Mouse (Mus musculus): ENCODE measurements around the gene Micall1.

Gene Micall1

GRCm38 (mm10) chr15:79097135-79097534 lies 11.6 kb upstream of the Micall1 start:
- no peak for DNase-seq (ENCODE audit: low read depth, low spot score)

DNA sequence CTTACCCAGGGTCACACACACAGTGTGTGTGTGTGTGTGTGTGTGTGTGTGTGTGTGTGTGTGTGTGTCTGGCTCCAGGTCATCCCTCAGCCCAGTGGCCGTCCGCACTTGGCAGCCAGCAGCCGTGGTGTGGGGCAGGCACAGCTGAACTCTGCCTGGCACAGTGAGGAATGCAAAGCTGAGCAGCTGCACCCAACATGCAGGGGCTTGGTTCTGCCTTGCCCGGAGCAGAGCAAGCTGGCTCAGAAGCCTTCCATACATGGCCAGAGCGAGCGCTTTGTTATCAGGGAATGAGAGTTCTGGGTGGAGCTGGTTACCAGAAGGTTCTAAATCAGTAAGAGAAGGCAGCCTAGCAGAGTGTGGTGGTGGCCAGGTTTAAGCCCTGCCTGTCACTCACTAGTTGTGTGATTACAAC lies 11.1 kb upstream of the Micall1 start:
- DNase-seq (ENCODE audit: low read depth, low spot score), result no peak

DNA sequence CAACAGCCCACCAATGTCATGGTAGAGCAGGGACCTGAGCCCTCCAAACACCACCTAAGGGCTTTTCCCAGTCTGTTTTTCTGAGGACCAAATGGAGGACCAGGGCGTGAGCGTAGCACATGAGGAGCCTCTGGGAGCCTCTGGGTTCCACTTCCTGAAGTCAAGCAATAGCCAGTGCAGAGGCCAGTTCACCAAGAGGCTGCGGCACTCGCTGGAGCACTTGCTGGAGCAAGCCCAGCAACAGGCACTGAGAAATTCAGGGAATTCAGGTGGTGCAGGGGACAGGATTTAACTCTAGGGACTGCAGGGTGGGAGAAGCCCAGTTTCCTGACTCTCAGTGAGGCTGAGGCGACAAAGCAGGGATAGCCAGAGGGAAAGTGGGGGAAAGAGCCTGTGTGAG lies 10.5 kb upstream of the Micall1 start:
- no peak for DNase-seq (ENCODE audit: low read depth, low spot score)

GRCm38 (mm10) chr15:79098868-79099267 lies 9.8 kb upstream of the Micall1 start:
- DNase-seq (ENCODE audit: low read depth, low spot score), result no peak

- DNase-seq (ENCODE audit: low read depth, low spot score), result no peak
These were observed 9.2 kb upstream of the Micall1 start for GRCm38 (mm10) chr15:79099456-79099855.

- no peak for DNase-seq (ENCODE audit: low read depth, low spot score)
These were observed 8.3 kb upstream of the Micall1 start for GRCm38 (mm10) chr15:79100391-79100790.

DNA sequence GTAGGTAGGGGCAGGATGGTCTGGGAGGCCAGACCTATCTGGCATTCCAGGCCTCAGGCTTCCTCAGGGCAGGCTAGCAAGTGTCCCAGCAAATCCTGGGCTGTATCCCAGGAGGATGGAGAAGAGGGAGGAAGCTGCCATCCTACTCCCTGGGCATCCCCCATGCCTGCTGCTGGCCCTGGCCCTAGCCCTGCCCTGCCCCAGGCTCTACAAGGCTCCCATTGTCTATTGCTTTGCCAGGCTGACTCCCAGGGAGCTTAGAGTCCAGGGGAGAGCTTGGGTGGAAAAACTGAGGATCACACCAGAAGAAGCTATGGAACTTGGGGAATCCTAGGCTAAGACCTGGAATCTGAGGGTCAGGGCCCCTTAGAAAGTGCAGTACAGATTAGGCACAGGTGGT lies 7.2 kb upstream of the Micall1 start:
- no peak for DNase-seq (ENCODE audit: low read depth, low spot score)

DNA sequence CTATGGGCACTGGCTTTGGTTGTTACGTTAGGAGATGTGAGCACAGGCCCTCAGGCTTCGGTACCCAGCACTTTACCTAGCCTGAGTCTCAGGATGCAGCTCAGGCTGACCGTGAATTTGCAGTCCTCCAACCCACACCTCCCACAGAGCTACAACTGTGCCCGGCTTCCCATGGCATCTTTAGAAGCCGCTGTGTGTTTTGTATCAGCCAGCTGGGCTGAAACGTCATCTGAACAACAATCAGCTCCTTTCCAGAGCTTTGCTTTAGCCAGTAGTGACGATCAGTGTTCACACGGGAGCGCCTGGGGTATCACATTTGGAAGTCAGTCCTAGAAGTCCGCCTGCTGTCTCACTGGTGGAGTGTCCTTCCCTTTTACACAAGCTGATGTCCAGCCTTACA lies 5.4 kb upstream of the Micall1 start:
- DNase-seq (ENCODE audit: low read depth, low spot score), result no peak

- DNase-seq (ENCODE audit: low read depth, low spot score), result no peak
These were observed 2.9 kb upstream of the Micall1 start for GRCm38 (mm10) chr15:79105804-79106203.

DNA sequence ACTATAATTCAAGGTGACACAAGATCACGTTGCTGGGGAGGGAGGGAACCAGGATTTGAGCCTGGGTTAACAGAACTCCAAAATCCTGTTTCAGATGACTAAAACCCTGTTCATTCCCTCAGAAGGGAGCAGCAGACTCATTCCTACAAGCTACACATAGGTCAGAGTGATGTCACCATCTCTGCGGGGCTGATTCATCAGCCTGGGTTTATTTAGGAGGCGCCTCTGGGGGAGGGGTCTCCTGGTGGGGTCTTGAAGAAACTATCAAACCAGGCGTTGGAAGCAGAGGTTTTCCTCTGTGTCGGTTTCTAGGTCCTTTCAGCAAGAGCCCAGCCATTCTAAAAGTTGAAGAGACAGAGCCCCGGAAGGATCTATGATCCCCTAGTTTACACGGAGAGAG lies 732 bp upstream of the Micall1 start:
- no peak for DNase-seq (ENCODE audit: low read depth, low spot score)

DNA sequence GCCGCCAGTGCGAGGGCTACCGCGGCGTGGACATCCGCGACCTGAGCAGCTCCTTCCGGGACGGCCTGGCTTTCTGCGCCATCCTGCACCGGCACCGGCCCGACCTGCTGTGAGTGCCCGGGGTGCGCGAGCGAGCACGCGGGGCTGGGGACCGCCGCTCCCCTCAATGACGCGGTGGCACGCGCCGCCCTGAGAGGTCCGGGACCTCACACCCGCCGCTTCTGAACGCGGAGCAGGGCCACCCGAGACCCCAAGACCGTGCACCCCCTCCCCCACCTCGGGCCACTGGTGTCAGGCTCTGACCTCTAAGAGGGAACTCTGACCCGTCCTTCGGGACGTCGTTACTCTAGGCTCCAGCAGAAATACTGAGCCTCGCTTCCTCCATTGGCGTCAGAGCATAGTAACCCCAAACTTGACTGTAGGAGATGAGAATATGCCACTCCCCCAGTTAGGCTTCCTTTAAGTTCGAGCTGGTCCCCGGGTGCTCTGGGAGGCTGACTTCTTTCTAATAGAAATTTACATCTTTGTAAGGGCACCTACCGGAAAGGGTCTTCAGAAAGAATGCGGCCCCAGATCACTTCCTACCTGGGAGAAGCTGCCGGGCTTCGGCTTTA lies 730 bp downstream of the Micall1 start:
- peak; percentile 70 for DNase-seq (ENCODE audit: low read depth, low spot score)

DNA sequence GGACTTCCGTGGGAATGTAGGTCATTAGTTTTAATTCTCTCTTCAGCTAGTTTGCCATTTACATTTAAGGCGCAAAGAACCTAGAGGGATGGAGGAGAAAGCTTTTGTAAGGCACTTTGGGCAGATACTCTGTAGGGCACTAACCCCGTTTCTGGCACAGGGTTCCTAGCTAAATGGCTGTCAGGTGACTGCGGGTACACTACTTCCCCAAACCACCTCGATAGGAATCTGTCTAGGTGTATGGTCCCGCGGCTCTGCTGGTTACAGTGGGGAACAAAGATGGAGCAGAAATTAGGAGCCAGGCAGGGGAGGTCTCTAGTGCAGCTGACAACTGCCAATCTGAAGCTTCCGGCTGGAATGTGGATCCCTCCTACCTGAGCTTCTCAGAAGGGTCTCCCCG lies 1.3 kb downstream of the Micall1 start:
- DNase-seq (ENCODE audit: low read depth, low spot score), result no peak

- DNase-seq (ENCODE audit: low read depth, low spot score), result no peak
These were observed 1.8 kb downstream of the Micall1 start for GRCm38 (mm10) chr15:79110528-79110927.

DNA sequence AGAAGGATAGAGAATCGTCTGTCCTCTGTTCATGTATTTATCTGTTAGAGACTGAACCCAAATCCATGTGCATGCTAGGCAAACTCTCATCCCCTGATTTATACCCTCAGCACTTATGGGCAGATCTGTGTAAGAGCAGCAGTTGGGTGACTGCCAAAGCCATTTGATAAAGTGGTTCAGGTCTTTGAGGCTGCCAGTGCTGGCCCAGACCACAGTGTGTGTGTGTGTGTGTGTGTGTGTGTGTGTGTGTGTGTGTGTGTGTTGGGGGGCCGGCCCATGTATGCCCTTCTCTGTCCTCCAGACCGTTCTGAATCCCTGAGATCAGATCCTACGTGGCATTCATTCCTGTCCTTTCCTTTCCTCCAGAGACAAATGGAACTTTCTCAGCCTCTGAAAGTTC lies 3.1 kb downstream of the Micall1 start:
- no peak for DNase-seq (ENCODE audit: low read depth, low spot score)

DNA sequence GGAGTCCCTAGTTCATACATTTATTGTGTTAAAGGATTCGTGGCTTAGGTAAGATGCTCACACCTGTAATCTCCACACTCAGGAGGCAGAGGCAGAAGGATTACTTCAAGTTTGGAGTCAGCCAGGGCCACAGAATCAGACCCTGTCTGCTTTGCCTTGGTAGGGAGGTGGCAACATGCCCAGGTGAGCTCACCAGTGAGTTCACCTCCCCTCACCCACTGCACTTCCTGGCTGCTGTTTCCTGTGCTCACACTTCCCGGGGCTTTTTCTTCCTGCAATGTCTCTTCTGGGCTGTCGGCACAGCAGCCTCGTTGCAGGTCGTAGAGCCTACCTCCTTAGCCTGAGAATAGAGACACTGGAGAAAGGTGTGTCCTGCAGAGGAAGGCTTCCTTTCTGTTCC lies 6.6 kb downstream of the Micall1 start:
- no peak for DNase-seq (ENCODE audit: low read depth, low spot score)

- DNase-seq (ENCODE audit: low read depth, low spot score), result no peak
These were observed 10.8 kb downstream of the Micall1 start for GRCm38 (mm10) chr15:79119491-79119890.

GRCm38 (mm10) chr15:79122119-79122518 lies 13.4 kb downstream of the Micall1 start:
- no peak for DNase-seq (ENCODE audit: low read depth, low spot score)

DNA sequence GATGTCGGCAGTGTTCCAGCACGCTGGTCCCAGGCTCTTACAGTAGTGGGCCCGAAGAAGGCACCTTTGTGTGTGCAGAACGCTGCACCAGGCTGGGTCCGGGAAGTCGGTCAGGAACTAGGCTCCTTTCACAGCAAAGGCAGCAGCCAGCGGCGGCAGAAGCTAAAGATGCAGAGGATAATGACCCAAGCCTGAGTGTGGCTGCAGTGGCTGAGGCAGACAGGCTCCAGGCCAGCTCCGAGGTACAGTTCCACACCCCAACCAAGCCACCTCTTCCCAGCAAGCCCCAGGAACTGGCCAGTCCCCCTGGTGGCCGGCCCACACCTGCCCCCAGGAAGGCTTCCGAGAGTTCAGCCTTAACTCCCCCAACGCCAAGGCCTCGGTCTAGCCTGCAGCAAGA lies 13.8 kb downstream of the Micall1 start:
- DNase-seq (ENCODE audit: low read depth, low spot score), result no peak

DNA sequence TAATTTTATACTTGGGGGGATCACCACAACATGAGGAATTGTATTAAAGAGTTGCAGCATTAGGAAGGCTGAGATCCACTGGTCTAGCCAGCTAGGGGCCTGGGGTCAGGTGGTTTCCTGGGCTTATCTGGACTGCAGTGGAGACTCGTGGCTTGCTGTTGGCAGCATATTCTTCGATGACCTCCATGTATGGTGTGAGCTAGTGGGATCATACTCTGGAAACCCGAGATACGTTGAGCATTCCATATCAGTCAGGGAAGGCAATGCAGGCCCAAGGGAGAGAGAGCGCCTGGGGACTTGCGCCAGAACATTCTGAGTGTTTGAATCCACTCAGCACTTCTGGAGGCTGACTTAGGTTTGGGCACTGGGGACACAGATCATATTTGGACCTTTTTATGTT lies 15.1 kb downstream of the Micall1 start:
- DNase-seq (ENCODE audit: low read depth, low spot score), result no peak

GRCm38 (mm10) chr15:79124331-79124875 lies 15.7 kb downstream of the Micall1 start:
- no peak for DNase-seq (ENCODE audit: low read depth, low spot score)

- DNase-seq (ENCODE audit: low read depth, low spot score), result peak; percentile 63
These were observed 17.7 kb downstream of the Micall1 start for GRCm38 (mm10) chr15:79126217-79126932.

- DNase-seq (ENCODE audit: low read depth, low spot score), result no peak
These were observed 18.4 kb downstream of the Micall1 start for GRCm38 (mm10) chr15:79127101-79127500.

GRCm38 (mm10) chr15:79128208-79128607 lies 19.5 kb downstream of the Micall1 start:
- no peak for DNase-seq (ENCODE audit: low read depth, low spot score)

Measured in A20 (cell line).